Mouse (Mus musculus): ENCODE results near the gene R3hcc1l.

Gene R3hcc1l

GRCm38 (mm10) chr19:42600591-42600990 lies 82.0 kb downstream of the R3hcc1l start:
- no peak for DNase-seq (ENCODE audit: low spot score)

DNA sequence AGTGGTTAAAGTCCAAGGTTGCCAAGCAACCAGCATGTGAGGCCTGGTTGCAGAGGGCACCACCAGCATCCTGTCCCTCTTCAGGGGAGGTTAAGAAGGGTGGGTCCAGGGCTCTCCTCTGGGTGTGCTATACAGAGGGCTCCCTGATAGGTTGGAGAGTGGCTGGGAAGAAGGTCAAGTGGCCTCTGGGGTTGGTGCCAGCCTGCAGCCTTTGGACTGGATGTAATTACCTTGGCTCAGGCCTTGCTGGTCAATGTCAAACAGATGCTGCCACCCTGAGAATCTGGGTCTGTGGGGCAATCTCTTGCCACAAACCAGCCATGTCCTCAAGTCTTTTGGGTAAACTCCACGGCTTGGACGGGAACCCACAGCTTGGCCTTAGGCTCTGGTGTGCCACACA lies 82.9 kb downstream of the R3hcc1l start:
- no peak for DNase-seq (ENCODE audit: low spot score)

GRCm38 (mm10) chr19:42602041-42602440 lies 83.5 kb downstream of the R3hcc1l start:
- no peak for DNase-seq (ENCODE audit: low spot score)

GRCm38 (mm10) chr19:42602576-42602975 lies 84.0 kb downstream of the R3hcc1l start:
- DNase-seq (ENCODE audit: low spot score), result no peak

DNA sequence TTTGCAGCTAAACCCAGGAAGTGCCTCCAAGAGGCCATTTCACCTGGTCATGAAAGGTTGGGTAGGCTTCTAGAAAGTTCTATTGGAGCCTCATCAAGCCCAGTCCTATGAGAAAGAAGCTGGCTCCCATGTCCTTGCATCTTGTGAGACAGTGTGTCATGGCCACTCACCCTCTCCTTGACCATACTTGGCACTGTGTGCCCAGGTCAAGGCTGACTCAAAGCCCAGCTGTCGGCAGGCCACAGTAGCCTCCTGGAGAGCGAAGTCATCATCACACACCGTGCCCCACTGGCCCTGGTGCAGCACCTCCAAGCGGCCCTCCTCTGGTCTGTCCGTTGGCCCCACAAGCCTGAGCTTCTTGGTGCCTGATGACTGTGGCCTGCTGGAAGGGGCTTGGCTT lies 89.5 kb downstream of the R3hcc1l start:
- no peak for DNase-seq (ENCODE audit: low spot score)

- no peak for DNase-seq (ENCODE audit: low spot score)
These were observed 91.2 kb downstream of the R3hcc1l start for GRCm38 (mm10) chr19:42609716-42610115.

DNA sequence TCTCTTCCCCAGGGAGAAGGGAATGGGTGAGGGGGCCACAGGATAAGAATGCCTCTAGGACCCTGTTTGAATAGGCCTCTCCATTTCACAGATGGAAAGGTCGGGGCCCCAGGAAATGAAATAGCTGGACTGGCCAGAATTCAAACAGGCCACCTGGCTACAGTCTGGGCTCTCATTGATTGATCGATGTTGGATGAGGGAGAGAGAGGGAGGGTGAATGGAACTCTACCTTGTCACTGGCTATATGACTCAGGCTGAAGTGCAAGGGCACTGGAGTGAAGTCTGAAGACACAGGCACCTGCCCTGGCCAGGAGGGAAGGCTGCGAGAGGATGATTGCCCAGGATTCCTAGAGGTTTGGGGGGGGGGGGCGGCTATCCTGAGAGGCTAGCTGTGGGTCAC lies 93.2 kb downstream of the R3hcc1l start:
- DNase-seq (ENCODE audit: low spot score), result no peak

DNA sequence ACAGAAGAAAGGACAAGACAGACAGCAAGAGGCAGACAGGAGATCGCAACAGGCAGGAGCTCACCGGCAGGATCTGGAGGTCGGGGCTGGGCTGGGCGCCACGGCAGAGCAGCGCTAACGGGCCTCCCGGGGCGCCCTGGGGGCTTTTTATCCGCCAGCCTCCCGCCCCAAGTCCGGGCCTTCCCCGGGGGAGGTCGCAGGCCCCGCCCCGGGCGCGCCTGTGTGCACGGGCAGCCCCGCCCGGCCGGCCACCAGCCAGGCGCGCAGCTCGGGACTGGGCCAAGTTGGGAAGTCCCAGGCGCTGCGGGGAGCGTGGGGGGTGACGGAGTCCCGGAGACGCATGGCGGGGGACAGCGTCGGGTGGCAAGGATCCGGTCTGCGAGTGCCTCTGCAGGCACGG lies 94.1 kb downstream of the R3hcc1l start, which contains the start of gene Loxl4:
Gene Loxl4 (minus strand): TSS at position 160 of the 400 bp plus-strand sequence.
- peak; percentile 74 for DNase-seq (ENCODE audit: low spot score)

DNA sequence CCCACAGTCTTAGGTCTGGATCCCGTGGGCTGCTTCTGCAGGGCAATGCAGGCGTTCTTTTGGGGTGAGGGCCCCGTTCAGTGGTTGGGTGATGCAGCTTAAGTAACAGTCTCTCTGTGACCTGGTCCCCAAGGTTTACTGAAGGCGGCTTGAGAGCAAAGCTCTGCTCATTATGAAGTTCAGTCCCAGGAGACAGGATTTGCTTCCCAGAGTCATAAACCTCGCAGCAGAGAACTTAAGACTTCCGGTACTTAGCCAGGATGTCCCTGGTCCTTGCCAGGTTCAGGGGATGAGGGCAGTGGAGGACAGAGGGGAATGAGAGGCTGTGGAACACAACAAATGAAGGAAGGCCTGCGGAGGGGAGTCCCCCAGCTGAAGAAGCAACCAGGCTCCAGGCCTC lies 94.6 kb downstream of the R3hcc1l start:
- no peak for DNase-seq (ENCODE audit: low spot score)

GRCm38 (mm10) chr19:42613647-42614225 lies 95.2 kb downstream of the R3hcc1l start:
- DNase-seq (ENCODE audit: low spot score), result no peak

- DNase-seq (ENCODE audit: low spot score), result no peak
These were observed 109.5 kb downstream of the R3hcc1l start for GRCm38 (mm10) chr19:42628068-42628467.

DNA sequence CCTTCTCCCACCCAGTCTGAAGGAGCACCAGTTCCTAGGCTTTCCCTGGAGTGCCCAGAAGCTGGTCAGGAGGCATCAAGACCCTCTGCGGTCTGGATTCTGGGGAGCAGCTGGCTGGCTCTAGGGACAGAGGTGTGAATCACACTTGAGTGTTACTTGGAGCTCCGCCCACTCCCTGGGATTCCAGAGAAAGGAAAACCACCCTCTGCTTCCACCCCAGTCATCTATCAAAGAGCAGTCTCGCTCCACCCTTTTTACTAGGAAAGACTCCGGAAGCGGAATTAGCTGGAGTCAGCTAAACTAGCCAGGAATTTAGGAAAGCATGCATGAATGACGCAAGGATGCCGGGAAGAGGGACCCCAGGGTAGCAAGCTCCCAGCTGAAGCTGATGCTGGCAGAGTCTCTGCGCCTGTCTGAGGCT lies 113.0 kb downstream of the R3hcc1l start:
- no peak for DNase-seq (ENCODE audit: low spot score)

- DNase-seq (ENCODE audit: low spot score), result no peak
These were observed 113.7 kb downstream of the R3hcc1l start for GRCm38 (mm10) chr19:42632301-42632700.

DNA sequence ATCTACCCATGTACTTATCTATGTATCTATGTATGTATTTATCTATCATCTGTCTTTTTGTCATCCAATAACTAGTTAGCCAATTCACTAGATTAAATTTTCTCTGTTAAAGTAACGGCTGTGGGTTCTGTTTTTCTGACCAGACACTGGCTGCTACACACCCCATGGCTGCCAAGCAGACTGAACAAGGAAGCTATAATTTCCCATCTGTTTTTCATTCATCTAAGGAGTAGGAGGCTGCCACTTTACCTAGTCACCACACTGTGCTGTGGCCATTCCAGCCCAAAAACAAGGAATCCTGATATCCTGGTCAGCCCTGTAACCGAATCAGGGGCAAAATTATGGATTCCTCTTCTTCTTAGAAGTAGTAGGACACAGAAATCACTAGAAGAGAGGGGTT lies 115.1 kb downstream of the R3hcc1l start:
- DNase-seq (ENCODE audit: low spot score), result no peak

GRCm38 (mm10) chr19:42636631-42637030 lies 118.1 kb downstream of the R3hcc1l start:
- DNase-seq (ENCODE audit: low spot score), result peak; percentile 47

GRCm38 (mm10) chr19:42638604-42639481 lies 120.3 kb downstream of the R3hcc1l start:
- no peak for DNase-seq (ENCODE audit: low spot score)

DNA sequence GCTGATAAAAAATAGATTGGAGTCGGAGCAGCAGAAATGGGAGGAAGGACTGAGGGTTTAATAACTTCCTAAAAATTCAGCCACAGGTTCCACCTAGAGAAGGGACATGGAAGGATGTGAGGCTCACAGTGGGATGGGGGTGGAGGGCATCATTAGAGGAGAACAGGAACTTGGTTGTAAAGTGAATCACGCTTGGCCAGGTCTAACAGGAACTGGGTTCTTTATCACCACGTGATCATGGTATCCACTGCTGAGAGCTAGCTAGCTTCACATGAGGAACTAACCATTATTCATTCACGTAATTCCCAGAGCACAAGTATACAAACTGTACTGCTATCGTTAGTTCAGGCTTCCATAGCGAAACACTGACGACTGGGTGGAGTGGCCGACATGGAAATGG lies 121.0 kb downstream of the R3hcc1l start:
- no peak for DNase-seq (ENCODE audit: low spot score)

- no peak for DNase-seq (ENCODE audit: low spot score)
These were observed 121.7 kb downstream of the R3hcc1l start for GRCm38 (mm10) chr19:42640211-42640610.
